Mouse (Mus musculus): ENCODE results near the gene Lrrk1.

- TF ChIP-seq GATA1 (IDR thresholded peaks at IDR 0.05; ENCODE audit: borderline replicate concordance, low read length) (no peak), FLI1 (IDR thresholded peaks at IDR 0.05; ENCODE audit: low read length) (no peak)
Measured at GRCm38 (mm10) chr7:66373391-66373790, 14.8 kb downstream of the Lrrk1 start.

All from megakaryocyte, embryonic 14.5 days (primary cell).